Mouse (Mus musculus) thymus, postnatal 25 days (tissue): ENCODE data around the gene Serpina9.
A peak's percentile ranks its signal among the peaks of the same experiment; 100 is the strongest.
"Not testable (repeated sequence)": the region's sequence is repeated elsewhere in the genome, so short reads cannot be mapped to it uniquely, and the experiment has no call there.

Source experiments
- DNase-seq: peaks from one replicate; pipeline ENCODE4 v3.0.0; 2022

Serpina9 gene

GRCm38 (mm10) chr12:103988754-103989513 is 24.6 kb downstream of the Serpina9 start:
- DNase-seq = no peak

DNA sequence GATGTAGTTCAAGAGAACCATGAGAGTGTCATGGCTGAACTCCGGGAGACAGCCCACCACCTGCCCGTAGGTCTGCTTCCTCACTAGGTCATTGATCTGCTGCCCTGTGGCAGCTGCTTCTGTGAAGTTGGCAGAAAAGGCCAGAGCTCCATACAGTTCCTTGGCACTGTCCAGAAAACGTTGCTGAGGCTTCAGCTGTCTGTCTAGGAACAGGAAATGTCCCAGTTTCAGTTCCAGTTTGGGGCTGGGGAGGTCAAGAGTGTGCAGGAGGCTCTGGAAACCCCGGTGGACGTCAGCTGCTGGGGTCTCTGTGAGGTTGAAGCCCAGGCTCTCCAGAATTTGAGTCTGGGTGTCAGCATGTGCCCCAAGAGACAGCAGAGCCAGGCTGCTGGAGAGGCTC is 27.7 kb downstream of the Serpina9 start:
- DNase-seq = no peak

DNA sequence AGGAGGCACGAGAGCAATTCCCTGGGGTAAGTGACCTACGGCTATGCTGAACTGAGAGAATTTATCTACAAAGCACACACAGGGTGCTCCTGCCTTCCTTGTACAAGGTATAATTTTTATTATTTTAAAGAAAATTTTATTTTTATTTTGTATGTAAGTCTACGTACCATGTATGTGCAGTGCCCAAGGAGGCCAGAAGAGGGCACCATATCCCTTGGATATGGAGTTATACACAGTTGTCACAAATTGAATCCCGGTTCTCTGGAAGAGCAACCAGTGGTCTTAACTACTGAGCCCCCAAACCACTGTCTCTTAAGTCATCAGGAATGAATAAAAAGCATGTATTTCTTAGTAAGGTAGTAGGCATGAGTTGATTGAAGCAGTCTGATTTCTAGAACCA is 28.6 kb downstream of the Serpina9 start:
- DNase-seq = peak; percentile 20

DNA sequence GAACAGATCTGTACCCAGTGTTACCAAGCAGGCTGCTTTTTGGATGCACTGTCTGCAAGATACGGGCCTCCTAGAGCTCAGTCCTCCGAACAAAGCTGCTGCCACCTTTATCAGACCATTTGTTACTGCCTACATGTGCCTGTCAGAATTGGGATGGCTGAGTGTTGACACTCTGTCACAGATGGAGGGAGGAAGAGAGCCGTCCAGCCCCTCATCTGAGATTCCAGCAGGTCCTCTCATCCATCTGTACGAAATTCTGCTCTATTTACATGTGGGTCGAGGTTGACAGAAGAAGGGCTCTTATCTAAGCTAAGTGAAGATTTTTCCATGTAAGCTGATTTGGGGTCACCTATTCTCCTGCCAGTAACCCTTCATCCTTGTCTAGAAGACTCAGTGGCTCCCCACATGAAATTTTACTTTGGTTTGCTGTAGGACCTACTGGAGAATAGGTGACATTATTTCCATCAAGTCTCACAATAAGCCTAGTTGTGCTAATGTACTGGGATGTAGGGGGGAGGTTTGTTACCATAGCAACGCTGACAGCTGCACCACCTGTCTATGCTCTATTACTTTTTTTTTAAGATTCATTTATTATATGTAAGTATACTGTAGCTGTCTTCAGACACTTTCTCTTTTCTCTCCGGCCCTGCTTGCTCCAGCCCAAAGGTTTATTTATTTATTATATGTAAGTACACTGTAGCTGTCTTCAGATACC is 31.8 kb downstream of the Serpina9 start:
- DNase-seq = no peak

- no peak for DNase-seq
These were observed 35.3 kb downstream of the Serpina9 start for GRCm38 (mm10) chr12:103978294-103978693.

DNA sequence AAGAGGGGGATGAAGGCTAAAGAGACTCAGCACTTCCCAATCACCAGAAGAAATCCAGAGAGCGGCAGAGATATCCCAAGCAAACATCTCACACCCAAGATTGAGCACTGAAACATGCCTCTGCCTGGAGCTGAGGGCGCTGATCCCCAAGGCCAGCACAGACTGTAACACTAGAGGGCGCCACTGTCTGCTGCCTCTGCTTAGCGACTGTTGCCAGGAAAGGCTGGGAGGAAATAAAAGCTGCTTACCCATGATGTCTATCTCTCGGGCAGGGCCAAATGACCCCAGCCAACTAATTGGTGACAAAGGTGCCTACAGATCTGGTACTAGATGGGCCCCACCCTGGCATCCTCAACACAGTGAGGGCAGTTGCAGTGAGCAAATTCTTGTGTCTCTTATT is 35.7 kb downstream of the Serpina9 start:
- DNase-seq = no peak

DNA sequence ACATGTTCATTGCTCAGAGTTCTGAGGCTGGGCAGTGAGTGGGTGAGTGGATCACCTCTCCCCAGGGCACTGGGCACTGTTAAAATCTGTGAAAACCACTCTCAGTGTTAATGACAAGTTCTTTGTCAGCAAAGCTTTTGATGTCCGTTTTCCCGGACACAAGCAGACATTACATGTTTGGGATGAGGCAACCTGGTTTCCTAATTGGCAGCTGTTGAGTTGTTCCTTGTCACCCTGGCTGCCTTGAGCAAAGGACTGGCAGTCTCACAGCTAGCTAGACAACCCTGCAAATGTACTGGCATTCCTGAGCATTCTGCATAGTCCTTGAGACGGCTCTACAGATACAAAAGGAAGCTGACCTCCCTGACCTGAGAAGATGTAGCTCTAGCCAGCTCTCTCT is 36.5 kb downstream of the Serpina9 start:
- no peak for DNase-seq

DNA sequence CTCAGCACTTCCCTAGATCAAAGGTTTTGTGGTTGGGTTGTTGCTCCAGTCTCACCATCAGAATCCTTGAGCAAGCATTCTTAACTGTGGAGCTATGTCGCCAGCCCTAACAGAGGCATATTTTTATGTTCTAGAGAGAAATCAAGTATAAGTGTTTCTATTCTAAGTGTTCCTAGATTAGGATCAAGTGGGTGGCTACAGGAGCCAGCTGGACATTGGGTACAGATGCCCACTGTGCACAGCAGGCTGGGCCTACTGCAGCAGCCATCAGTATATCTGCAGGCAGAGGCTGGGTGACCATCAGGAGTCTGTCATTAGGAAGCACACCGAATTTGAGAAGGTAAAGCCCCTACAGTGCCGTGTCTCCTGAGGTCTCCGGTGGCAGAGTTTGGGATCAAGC is 42.5 kb downstream of the Serpina9 start:
- no peak for DNase-seq

DNA sequence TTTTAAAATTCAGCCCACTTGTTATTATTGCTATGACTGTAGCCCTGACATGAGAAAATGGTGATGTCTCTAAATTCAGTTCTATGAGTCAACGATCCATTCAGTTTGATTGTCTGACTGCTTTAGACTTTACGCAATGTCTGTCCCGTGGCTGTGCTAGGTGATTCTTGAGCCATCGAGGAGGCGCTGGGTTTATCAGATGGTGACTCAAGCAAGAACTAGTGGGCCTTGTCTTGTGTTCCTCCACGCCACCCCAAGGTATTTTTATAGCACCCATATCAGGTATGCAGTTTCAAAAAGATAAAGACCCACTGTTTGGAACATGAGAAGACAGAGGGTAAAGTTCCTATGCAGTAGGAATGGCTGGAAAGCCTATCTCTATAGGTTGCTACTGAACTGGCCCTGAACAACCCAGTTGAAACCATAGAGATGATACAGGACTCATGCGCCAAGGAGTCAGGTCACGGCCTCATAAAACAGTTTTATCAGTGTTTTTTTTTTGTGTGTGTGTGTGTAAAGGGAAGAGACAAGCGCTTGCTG is 43.9 kb downstream of the Serpina9 start:
- DNase-seq = no peak

DNA sequence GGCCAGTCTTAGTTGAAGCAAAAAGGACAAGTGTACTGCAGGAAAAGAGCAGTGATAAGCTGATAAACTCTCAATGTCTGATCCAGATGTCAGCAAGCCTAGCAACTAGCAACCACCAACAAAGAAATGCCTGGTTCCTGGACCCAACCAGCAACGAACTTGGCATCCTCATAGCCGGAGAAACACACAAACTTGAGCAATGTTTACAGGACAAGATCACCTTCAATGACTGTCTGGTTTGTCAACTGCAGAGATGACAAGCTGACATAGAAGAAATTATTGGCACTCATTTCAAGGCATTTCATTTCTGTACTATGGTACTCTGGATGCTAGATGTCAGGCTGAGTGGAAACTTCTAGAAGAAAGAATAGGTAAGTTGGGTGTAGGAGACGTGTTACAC is 46.8 kb downstream of the Serpina9 start:
- no peak for DNase-seq

DNA sequence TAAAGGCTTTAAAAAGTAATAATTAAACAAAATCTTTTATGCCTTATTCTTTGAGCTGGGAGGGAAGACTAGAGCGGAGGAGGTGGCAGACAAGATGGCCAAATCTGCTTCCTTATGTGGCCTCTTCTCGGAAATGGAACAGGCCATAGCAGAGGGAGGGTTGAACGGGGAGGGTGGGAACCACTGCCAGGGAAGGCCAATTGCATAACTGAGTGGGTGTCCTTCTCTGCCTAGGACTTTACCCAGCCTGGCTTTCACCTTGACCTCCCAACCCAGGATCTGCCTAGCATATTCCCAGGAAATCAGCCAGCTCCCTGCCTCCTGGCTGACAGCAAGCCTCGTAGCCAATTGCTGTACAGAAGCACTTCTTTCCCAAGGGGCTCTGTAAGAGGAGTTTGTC is 50.3 kb downstream of the Serpina9 start:
- no peak for DNase-seq

- DNase-seq = no peak
These were observed 50.7 kb downstream of the Serpina9 start for GRCm38 (mm10) chr12:103962860-103963259.

DNA sequence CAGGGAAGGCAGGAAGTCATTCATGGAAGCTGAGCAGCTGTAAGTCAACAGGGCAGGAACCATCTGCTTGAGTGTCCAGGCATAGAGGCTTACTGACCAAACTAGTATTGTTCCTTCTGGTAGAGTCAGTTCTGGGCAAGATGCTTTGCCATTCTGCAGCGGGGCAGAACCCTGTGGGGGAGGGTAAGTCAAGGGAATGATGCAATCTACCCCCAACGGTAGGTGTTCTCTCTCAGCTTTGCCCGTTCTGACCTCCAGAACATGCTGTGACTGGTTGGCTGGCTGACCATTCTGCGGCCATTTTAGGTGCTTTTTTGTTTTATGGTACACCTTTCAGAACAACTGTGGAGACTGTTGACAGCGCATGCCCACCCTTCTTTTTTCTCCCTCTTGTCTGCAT is 51.2 kb downstream of the Serpina9 start:
- DNase-seq = no peak

DNA sequence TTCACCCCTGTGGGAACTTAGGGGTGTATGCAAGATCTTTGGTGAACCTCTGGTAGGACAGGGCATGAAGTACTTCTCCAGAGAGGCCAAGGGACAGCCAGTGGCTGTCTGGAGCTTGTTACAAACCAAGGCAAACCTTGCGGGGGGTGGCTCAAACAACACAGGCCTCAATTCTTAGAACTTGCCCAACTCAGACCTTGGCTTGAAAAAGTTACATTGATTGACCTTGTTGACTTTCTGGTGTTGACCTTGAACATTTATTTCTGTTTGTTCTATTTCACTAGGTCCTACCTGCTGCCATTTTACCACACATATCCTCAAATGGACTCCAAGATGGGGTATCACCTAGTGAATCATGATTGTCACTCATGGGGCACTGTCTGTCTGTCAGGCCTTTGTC is 51.8 kb downstream of the Serpina9 start:
- no peak for DNase-seq

GRCm38 (mm10) chr12:103958798-103959197 is 54.8 kb downstream of the Serpina9 start, which contains the start of gene Serpina1e:
Gene Serpina1e (minus strand): TSS chr12:103958975.
- DNase-seq = no peak

DNA sequence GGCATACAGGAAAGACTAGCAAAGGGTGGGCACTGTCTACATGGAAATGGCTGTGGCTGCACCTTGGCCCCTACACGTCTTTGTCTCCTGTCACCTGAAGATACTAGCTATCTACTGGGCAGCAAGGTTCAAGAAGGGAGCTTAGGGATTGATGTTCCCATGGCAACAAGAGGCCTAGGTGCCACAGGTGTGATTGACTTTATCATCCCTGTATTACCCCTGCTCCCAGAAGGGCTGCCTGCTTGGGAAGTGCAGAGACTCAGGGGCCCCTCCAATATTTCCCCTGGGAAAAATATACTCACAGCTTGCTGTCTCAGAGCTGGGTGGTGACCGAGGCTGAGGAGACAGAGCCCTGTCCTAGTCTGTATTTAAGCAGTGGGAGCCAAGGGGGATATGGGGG is 57.0 kb downstream of the Serpina9 start:
- DNase-seq = not testable (repeated sequence)

- not testable (repeated sequence) for DNase-seq
These were observed 60.6 kb downstream of the Serpina9 start for GRCm38 (mm10) chr12:103952972-103953371.

DNA sequence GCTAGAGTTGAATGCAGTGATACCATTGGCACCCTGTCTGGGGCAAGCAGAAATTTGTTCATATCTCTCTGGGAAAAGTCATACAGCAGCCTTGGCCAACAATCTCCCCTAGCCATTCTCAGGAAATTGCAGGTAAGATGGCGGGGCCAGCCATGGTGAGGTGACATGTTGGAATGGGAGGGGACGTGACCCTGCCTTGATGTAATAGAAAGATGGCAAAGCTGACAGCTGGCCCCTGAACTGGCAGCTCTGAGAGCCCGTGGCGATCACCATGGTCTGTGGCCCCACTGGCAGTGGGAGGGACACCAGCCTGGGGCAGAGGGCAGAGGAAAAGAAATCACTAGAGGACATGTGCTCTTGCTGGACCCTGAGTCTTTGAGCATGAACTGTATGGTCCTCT is 67.3 kb downstream of the Serpina9 start:
- no peak for DNase-seq
